Mouse (Mus musculus): Measurements from ENCODE around the gene Epb41l4b. TPM values are rescaled to one million over a fixed set of nuclear protein-coding genes. Genes with fewer than 3 reads are reported as not detected.

Gene Epb41l4b
- polyA plus RNA-seq, 1 experiment from 2014 or later: 0.92 TPM

GRCm38 (mm10) chr4:57091363-57091762 is 51.9 kb downstream of the Epb41l4b start:
- peak overlapping the region; percentile 74 for H3K27ac ChIP-seq
- 33% methylated on average over 12 of the region's 12 CpGs for WGBS

DNA sequence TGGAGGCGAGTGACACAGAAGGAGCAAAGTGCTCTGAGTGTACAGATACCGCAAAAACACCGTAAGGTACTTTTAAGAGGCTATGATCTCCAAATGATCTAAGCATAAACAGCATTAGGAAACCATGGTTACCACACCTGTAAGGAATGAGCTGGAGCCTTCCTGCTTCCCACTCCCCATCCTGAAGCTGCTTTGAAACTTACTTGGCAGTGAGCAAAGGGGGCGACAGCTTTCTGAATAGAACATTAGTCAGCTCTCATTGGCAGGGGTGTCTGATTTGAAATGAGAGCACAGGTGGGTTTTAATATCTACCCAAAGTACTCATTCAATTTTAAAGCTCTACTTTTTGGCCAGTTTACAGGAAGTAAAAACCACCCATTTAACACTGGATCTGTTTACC is 54.9 kb downstream of the Epb41l4b start:
- Histone ChIP-seq H3K27me3 (ENCODE audit: insufficient read depth, poor library complexity, severe bottlenecking) (0 out of 2 replicates have a peak, but pooled peaks cover 6% of the 10 kb centered on the region), H3K27ac (no peak overlapping the region), H3K9me3 (peaks cover 3% of the 10 kb centered on the region; the same call in 1 of the 2 replicates), H3K4me1 (replicated peaks) (peaks cover 49% of the 10 kb centered on the region), H3K4me3 (no peak overlapping the region), H3K36me3 (no peaks in the 10 kb centered on the region)
- WGBS: 83% methylated on average over 4 of the region's 4 CpGs
- no peak for DNase-seq (ENCODE audit: low spot score)

More at GRCm38 (mm10) chr4:57091363-57091762, 51.9 kb downstream of the Epb41l4b start:
- Histone ChIP-seq H3K27me3 (ENCODE audit: insufficient read depth, poor library complexity, severe bottlenecking) (0 out of 2 replicates have a peak, but pooled peaks cover 6% of the 10 kb centered on the region), H3K4me3 (no peak overlapping the region), H3K4me1 (replicated peaks) (peaks cover 44% of the 10 kb centered on the region), H3K9me3 (peaks cover 3% of the 10 kb centered on the region; the same call in 1 of the 2 replicates), H3K36me3 (no peaks in the 10 kb centered on the region)
- DNase-seq (ENCODE audit: low spot score): peak; percentile 73

- 62% methylated on average over 10 of the region's 10 CpGs for WGBS
- H3K4me3 ChIP-seq: no peak overlapping the region
- no peak overlapping the region for H3K27ac ChIP-seq
- no peaks in the 10 kb centered on the region for H3K36me3 ChIP-seq
- peaks cover 38% of the 10 kb centered on the region for H3K4me1 ChIP-seq (replicated peaks)
- peaks cover 3% of the 10 kb centered on the region; the same call in 1 of the 2 replicates for H3K9me3 ChIP-seq
- H3K27me3 ChIP-seq (ENCODE audit: insufficient read depth, poor library complexity, severe bottlenecking): no peaks in the 10 kb centered on the region; the same call in 1 of the 2 replicates
- no peak for DNase-seq (ENCODE audit: low spot score)
These were observed 57.4 kb downstream of the Epb41l4b start for GRCm38 (mm10) chr4:57085750-57086400.

DNA sequence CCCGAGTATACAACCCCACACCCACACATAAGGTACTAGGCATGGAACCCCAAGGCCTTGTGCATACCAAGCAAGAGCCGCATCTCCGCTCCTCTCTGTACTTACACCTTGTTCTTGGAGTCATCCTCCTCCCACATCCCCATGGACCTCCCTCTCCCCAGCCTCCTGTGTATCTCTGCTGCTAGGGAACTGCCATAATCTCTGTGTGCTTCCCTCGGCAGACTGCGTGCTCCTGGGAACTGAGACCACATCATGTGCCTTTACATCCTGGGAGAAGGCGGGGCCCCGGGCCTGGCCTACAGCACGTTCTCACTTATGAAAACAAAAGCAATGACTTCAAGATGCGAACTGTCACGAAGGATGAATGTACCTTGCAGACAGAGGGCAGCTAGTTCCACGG is 59.6 kb downstream of the Epb41l4b start:
- H3K9me3 ChIP-seq: no peaks in the 10 kb centered on the region
- H3K27ac ChIP-seq: no peak overlapping the region
- peaks cover 38% of the 10 kb centered on the region for H3K4me1 ChIP-seq (replicated peaks)
- DNase-seq (ENCODE audit: low spot score): no peak
- no peak overlapping the region for H3K4me3 ChIP-seq
- H3K36me3 ChIP-seq: no peaks in the 10 kb centered on the region
- peaks cover 6% of the 10 kb centered on the region for H3K27me3 ChIP-seq (ENCODE audit: insufficient read depth, poor library complexity, severe bottlenecking)
- WGBS: 71% methylated on average over 11 of the region's 11 CpGs

- Histone ChIP-seq H3K27me3 (ENCODE audit: insufficient read depth, poor library complexity, severe bottlenecking) (peaks cover 6% of the 10 kb centered on the region), H3K36me3 (no peaks in the 10 kb centered on the region), H3K9me3 (no peaks in the 10 kb centered on the region), H3K4me3 (no peak overlapping the region), H3K27ac (no peak overlapping the region; the same call in 1 of the 2 replicates), H3K4me1 (replicated peaks) (peaks cover 33% of the 10 kb centered on the region)
- 71% methylated on average over 10 of the region's 10 CpGs for WGBS
- DNase-seq (ENCODE audit: low spot score): no peak
These were observed 60.3 kb downstream of the Epb41l4b start for GRCm38 (mm10) chr4:57082775-57083428.

GRCm38 (mm10) chr4:57081463-57081862 is 61.8 kb downstream of the Epb41l4b start:
- 85% methylated on average over 7 of the region's 7 CpGs for WGBS
- no peak for DNase-seq (ENCODE audit: low spot score)
- Histone ChIP-seq H3K4me1 (replicated peaks) (peaks cover 36% of the 10 kb centered on the region), H3K27me3 (ENCODE audit: insufficient read depth, poor library complexity, severe bottlenecking) (peaks cover 6% of the 10 kb centered on the region), H3K27ac (no peak overlapping the region), H3K4me3 (no peak overlapping the region), H3K9me3 (no peaks in the 10 kb centered on the region), H3K36me3 (no peaks in the 10 kb centered on the region)

DNA sequence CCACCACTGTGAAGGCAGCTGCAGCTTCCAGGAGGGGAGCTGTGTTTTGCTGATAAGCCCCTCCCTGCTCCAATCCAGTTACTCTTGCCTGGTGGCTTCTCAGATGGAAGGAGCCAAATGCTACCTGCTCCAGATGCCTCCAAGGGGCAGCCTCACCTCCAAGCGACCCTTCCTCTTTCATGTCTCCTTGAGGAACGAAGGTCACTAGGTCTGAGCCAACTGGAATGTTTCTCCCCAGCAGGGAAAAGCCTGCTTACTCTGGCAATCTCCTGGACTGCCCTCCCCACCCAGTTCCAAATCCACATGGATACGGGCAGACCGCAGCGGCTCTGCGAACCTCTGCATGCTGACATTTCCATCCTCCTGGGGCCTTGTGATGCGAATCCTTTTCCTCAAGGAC is 69.4 kb downstream of the Epb41l4b start:
- Histone ChIP-seq H3K36me3 (no peaks in the 10 kb centered on the region), H3K4me3 (no peak overlapping the region), H3K27ac (no peak overlapping the region), H3K27me3 (ENCODE audit: insufficient read depth, poor library complexity, severe bottlenecking) (no peaks in the 10 kb centered on the region), H3K9me3 (no peaks in the 10 kb centered on the region), H3K4me1 (replicated peaks) (peaks cover 14% of the 10 kb centered on the region)
- DNase-seq (ENCODE audit: low spot score): no peak
- 78% methylated on average over 7 of the region's 7 CpGs for whole genome bisulfite sequencing

GRCm38 (mm10) chr4:57073174-57073573 is 70.1 kb downstream of the Epb41l4b start:
- Histone ChIP-seq H3K9me3 (no peaks in the 10 kb centered on the region), H3K4me1 (replicated peaks) (peaks cover 14% of the 10 kb centered on the region), H3K36me3 (no peaks in the 10 kb centered on the region), H3K27ac (no peak overlapping the region), H3K27me3 (ENCODE audit: insufficient read depth, poor library complexity, severe bottlenecking) (no peaks in the 10 kb centered on the region), H3K4me3 (no peak overlapping the region)
- 92% methylated on average over 14 of the region's 14 CpGs for WGBS
- no peak for DNase-seq (ENCODE audit: low spot score)

DNA sequence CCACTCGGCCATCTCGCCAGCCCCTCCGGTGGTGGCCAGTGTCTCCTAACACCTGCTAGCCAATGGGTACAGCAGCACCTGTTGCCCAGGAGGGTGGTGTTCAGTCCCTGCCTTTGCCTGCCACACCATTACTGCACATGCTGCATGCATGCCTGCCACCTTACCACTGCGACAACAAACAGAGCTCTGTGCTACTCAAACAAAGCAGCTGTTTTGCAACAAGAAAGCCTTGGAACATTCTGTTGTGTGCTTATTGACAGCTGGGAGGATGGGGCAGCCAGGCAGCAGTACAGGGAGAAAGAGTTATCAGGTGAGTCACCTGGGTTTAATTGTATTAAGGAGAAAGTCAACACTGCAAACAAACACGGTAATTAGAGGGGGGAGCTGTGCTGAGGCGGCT is 72.6 kb downstream of the Epb41l4b start:
- Histone ChIP-seq H3K9me3 (no peaks in the 10 kb centered on the region), H3K4me3 (no peak overlapping the region), H3K36me3 (no peaks in the 10 kb centered on the region), H3K4me1 (replicated peaks) (peaks cover 11% of the 10 kb centered on the region; the same call in 1 of the 2 replicates), H3K27ac (no peak overlapping the region), H3K27me3 (ENCODE audit: insufficient read depth, poor library complexity, severe bottlenecking) (no peaks in the 10 kb centered on the region)
- WGBS: 80% methylated on average over 6 of the region's 6 CpGs
- no peak for DNase-seq (ENCODE audit: low spot score)

DNA sequence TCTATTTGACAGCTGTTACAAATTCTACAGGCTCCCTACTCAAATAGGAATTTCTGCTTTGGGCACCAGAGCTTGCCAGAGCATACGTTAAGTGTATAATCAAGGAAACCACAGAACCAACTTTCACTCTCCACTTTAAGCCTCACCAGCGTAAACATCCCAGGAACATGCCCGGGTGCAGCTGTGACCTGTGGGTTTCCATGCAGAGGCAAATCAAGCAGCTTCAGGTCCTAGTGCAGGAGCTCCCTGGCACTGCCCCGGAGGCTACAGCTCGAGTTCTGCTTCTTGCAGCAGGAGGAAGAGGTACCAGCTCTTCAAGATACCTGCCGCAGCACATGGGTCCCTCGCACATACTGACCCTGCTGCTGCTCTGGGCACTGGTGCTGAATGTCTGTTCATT is 74.8 kb downstream of the Epb41l4b start:
- no peaks in the 10 kb centered on the region for H3K9me3 ChIP-seq
- H3K4me3 ChIP-seq: no peak overlapping the region
- no peak for DNase-seq (ENCODE audit: low spot score)
- peaks cover 30% of the 10 kb centered on the region for H3K4me1 ChIP-seq (replicated peaks)
- H3K36me3 ChIP-seq: no peaks in the 10 kb centered on the region
- WGBS: 77% methylated on average over 7 of the region's 7 CpGs
- H3K27ac ChIP-seq: no peak overlapping the region
- no peaks in the 10 kb centered on the region for H3K27me3 ChIP-seq (ENCODE audit: insufficient read depth, poor library complexity, severe bottlenecking)

DNA sequence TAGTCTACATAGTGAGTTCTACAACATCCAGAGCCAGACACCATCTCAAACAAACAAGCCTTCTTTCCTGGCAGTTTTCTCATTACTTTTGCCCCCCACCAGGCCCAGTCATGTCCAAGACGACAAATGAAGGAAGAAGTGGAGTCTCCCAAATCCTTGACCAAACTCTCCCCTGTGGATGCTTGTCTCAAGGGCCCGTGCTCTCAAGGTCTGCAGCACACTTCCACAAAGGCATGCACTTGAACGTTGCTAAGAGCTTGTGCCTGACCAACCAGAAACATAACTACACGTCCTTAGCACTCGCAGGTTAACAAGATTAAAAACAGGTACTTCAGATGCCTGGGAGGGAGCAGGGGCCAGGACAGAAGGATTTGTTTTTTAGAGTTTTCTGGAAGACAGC is 75.4 kb downstream of the Epb41l4b start:
- Histone ChIP-seq H3K27me3 (ENCODE audit: insufficient read depth, poor library complexity, severe bottlenecking) (no peaks in the 10 kb centered on the region), H3K27ac (no peak overlapping the region), H3K9me3 (no peaks in the 10 kb centered on the region), H3K36me3 (no peaks in the 10 kb centered on the region), H3K4me3 (no peak overlapping the region), H3K4me1 (replicated peaks) (peaks cover 31% of the 10 kb centered on the region)
- no peak for DNase-seq (ENCODE audit: low spot score)
- 86% methylated on average over 5 of the region's 5 CpGs for WGBS

- Histone ChIP-seq H3K27me3 (ENCODE audit: insufficient read depth, poor library complexity, severe bottlenecking) (no peaks in the 10 kb centered on the region), H3K36me3 (no peaks in the 10 kb centered on the region), H3K4me1 (replicated peaks) (peaks cover 31% of the 10 kb centered on the region), H3K9me3 (no peaks in the 10 kb centered on the region), H3K4me3 (no peak overlapping the region), H3K27ac (no peak overlapping the region)
- DNase-seq (ENCODE audit: low spot score): no peak
- 91% methylated on average over 2 of the region's 2 CpGs for WGBS
These were observed 76.3 kb downstream of the Epb41l4b start for GRCm38 (mm10) chr4:57066936-57067335.

- DNase-seq (ENCODE audit: low spot score): peak; percentile 76
- 28% methylated on average over 4 of the region's 4 CpGs for WGBS
- Histone ChIP-seq H3K4me3 (no peak overlapping the region), H3K27ac (peak overlapping the region; percentile 76), H3K27me3 (ENCODE audit: insufficient read depth, poor library complexity, severe bottlenecking) (no peaks in the 10 kb centered on the region), H3K36me3 (no peaks in the 10 kb centered on the region), H3K4me1 (replicated peaks) (peaks cover 29% of the 10 kb centered on the region), H3K9me3 (no peaks in the 10 kb centered on the region)
These were observed 78.0 kb downstream of the Epb41l4b start for GRCm38 (mm10) chr4:57065273-57065672.

Data from hindbrain, embryonic 10.5 days (tissue).